Mouse (Mus musculus) embryonic fibroblast, embryonic 13.5 days (primary cell): ENCODE data around the gene Sart3.

Experiments used
- CTCF ChIP-seq: IDR thresholded peaks from 2 replicates; pipeline ENCODE4 v1.5.1; 2011; ENCODE audit warnings: mild to moderate bottlenecking, control low read depth, low read length, moderate library complexity, borderline replicate concordance; ENCODE audit not compliant: insufficient read depth
- POLR2A ChIP-seq: IDR thresholded peaks from 2 replicates; pipeline ENCODE4 v1.6.1; 2011; ENCODE audit warnings: low read depth, mild to moderate bottlenecking, control low read depth, low read length, moderate library complexity

DNA sequence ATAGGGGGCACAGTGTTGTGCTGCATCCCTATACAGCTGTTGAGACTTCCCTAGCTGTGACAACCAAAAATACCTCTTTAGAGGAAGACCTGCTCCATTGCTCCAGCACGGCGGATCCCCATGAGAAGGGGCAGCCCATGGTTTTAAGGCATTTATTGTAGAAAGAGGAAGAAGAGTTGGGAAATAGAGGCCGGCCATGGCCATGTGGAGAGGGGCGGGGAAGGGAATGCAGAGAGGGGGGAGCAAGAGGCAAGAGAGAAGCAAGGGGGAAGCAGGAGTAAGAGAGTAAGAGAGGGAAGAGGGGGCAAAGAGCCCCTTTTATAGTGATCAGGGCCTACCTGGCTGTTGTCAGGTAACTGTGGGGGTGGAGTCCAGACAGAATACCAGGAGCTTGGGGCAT is 37.8 kb upstream of the Sart3 start:
- no peak for TF ChIP-seq CTCF
- no peak for TF ChIP-seq POLR2A
